Comparison of ENCODE assay signal across 21 mouse cellular contexts in genomic region chr14:76672442-76672841, GRCm38 (mm10).
DNase-seq lines count a peak whose midpoint lies in the region; ATAC-seq and TF ChIP-seq lines count a peak whose summit lies in the region.
"Had no signal": no experiment of that assay in that cellular context is flagged by ENCODE, and none has a peak within 500 bp of the region (broad histone marks: within the 10 kb centered on the region; RNA-seq: fewer than 3 reads in every experiment).

No protein-coding gene starts in this region.

- no peak for DNase-seq in embryonic facial prominence, embryonic 10.5 days (ENCODE audit: low spot score)
- no peak for DNase-seq in liver, embryonic 14.5 days (ENCODE audit: low read depth in 3 of 3, low spot score in 3 of 3)
- DNase-seq in thymus, adult 2 months: no peak
- no peak for DNase-seq in gastrocnemius, adult 8-10 months (ENCODE audit: low spot score in 2 of 2)
- DNase-seq: adrenal gland, postnatal 10 days; cerebellum, adult 11 months; cerebellum, adult 8-10 months; cerebellum, postnatal 14 days; gastrocnemius, adult 2 months; heart, adult 18-20 months; heart, postnatal 10 days; heart, postnatal 4 days had no signal

- H3K36me3 ChIP-seq in embryonic facial prominence, embryonic 10.5 days (replicated peaks): no peaks in the 10 kb centered on the region
- H3K36me3 ChIP-seq in embryonic facial prominence, embryonic 13.5 days: no peaks in the 10 kb centered on the region
- no peaks in the 10 kb centered on the region for H3K36me3 ChIP-seq in liver, embryonic 14.5 days (replicated peaks; ENCODE audit: control insufficient read depth, insufficient read depth, low read depth)
- H3K36me3 ChIP-seq in thymus, adult 2 months (ENCODE audit: control insufficient read depth, insufficient read depth, low read length): no peaks in the 10 kb centered on the region
- H3K36me3 ChIP-seq: embryonic facial prominence, embryonic 15.5 days; forebrain, embryonic 10.5 days; heart, embryonic 10.5 days; hindbrain, embryonic 12.5 days had no signal

- H3K27me3 ChIP-seq in embryonic facial prominence, embryonic 10.5 days (replicated peaks; ENCODE audit: low read depth, poor library complexity, severe bottlenecking): 0 out of 2 replicates have a peak, but pooled peaks cover under 1% of the 10 kb centered on the region
- H3K27me3 ChIP-seq in embryonic facial prominence, embryonic 13.5 days: no peaks in the 10 kb centered on the region
- no peaks in the 10 kb centered on the region for H3K27me3 ChIP-seq in liver, embryonic 14.5 days (ENCODE audit: control insufficient read depth, insufficient read depth, low read length)
- no peaks in the 10 kb centered on the region for H3K27me3 ChIP-seq in thymus, adult 2 months (ENCODE audit: control insufficient read depth, insufficient read depth, low read length)
- H3K27me3 ChIP-seq: embryonic facial prominence, embryonic 15.5 days; hindbrain, embryonic 12.5 days had no signal

- no peak overlapping the region for H3K4me2 ChIP-seq in embryonic facial prominence, embryonic 13.5 days
- H3K4me2 ChIP-seq in liver, embryonic 14.5 days (ENCODE audit: low read depth): peak overlapping the region; percentile 12; the same call in 1 of the 2 replicates
- H3K4me2 ChIP-seq: embryonic facial prominence, embryonic 15.5 days; hindbrain, embryonic 12.5 days had no signal

- TF ChIP-seq EP300 in liver, embryonic 14.5 days (IDR thresholded peaks at IDR 0.05; ENCODE audit: low read depth): peak; percentile 37; the same call in 1 of the 2 replicates

- no peak overlapping the region for H3K9ac ChIP-seq in embryonic facial prominence, embryonic 13.5 days
- no peak overlapping the region for H3K9ac ChIP-seq in liver, embryonic 14.5 days (replicated peaks)
- H3K9ac ChIP-seq: embryonic facial prominence, embryonic 15.5 days; hindbrain, embryonic 12.5 days had no signal

- no peak overlapping the region for H3K4me3 ChIP-seq in embryonic facial prominence, embryonic 10.5 days
- H3K4me3 ChIP-seq in embryonic facial prominence, embryonic 13.5 days: no peak overlapping the region
- H3K4me3 ChIP-seq in liver, embryonic 14.5 days (ENCODE audit: insufficient read depth in 1 of 2, low read depth in 2 of 2, low read length in 2 of 2): no peak overlapping the region
- no peak overlapping the region for H3K4me3 ChIP-seq in thymus, adult 2 months (ENCODE audit: control insufficient read depth, insufficient read depth, low read length)
- H3K4me3 ChIP-seq: embryonic facial prominence, embryonic 15.5 days; erythroblast, embryonic 14.5 days; forebrain, embryonic 10.5 days; gastrocnemius, adult 2 months; heart, embryonic 10.5 days; hindbrain, embryonic 12.5 days had no signal

- H3K27ac ChIP-seq in embryonic facial prominence, embryonic 10.5 days (replicated peaks): peak overlapping the region; percentile 40; the same call in 1 of the 2 replicates
- H3K27ac ChIP-seq in embryonic facial prominence, embryonic 13.5 days: peak overlapping the region; percentile 51
- no peak overlapping the region for H3K27ac ChIP-seq in liver, embryonic 14.5 days
- no peak overlapping the region for H3K27ac ChIP-seq in thymus, adult 2 months (ENCODE audit: control insufficient read depth, insufficient read depth, low read length)
- H3K27ac ChIP-seq: forebrain, embryonic 10.5 days; hindbrain, embryonic 12.5 days had no signal

- no peak for TF ChIP-seq CTCF in liver, embryonic 14.5 days (IDR thresholded peaks at IDR 0.05; ENCODE audit: low read depth)
- no peak for TF ChIP-seq CTCF in thymus, adult 2 months (IDR thresholded peaks at IDR 0.05; ENCODE audit: borderline replicate concordance, control insufficient read depth, extremely low read depth, insufficient read depth, low read length, poor library complexity)

- 73% methylated on average over 2 of the region's 2 CpGs for WGBS in embryonic facial prominence, embryonic 10.5 days
- WGBS in embryonic facial prominence, embryonic 13.5 days: 55% methylated on average over 2 of the region's 2 CpGs
- WGBS in liver, embryonic 14.5 days (ENCODE audit: insufficient replicate concordance): 21% methylated on average over 2 of the region's 2 CpGs
- WGBS in thymus, adult 2 months: 76% methylated on average over 2 of the region's 2 CpGs

- H3K4me1 ChIP-seq in embryonic facial prominence, embryonic 10.5 days: peaks cover 26% of the 10 kb centered on the region
- peaks cover 27% of the 10 kb centered on the region for H3K4me1 ChIP-seq in embryonic facial prominence, embryonic 13.5 days
- peaks cover 12 to 21% of the 10 kb centered on the region in 2 experiments for H3K4me1 ChIP-seq in liver, embryonic 14.5 days (replicated peaks; ENCODE audit: control insufficient read depth in 2 of 2, insufficient read depth in 2 of 2, low read length in 1 of 2)
- peaks cover 30% of the 10 kb centered on the region for H3K4me1 ChIP-seq in thymus, adult 2 months (replicated peaks; ENCODE audit: control insufficient read depth, insufficient read depth, low read length)

- H3K9me3 ChIP-seq in embryonic facial prominence, embryonic 10.5 days: no peaks in the 10 kb centered on the region
- no peaks in the 10 kb centered on the region for H3K9me3 ChIP-seq in embryonic facial prominence, embryonic 13.5 days
- no peaks in the 10 kb centered on the region for H3K9me3 ChIP-seq in liver, embryonic 14.5 days (ENCODE audit: control insufficient read depth, low read length)
- H3K9me3 ChIP-seq: embryonic facial prominence, embryonic 15.5 days; forebrain, embryonic 10.5 days; heart, embryonic 10.5 days; hindbrain, embryonic 12.5 days had no signal

- ATAC-seq in embryonic facial prominence, embryonic 13.5 days (ENCODE audit: insufficient number of reproducible peaks, insufficient read depth, low FRiP score, low TSS enrichment, low read depth): no peak
- ATAC-seq in liver, embryonic 14.5 days (ENCODE audit: insufficient read depth): peak; percentile 64; the same call in 1 of the 2 replicates
- ATAC-seq in megakaryocyte-erythroid progenitor cell, adult 5-6 weeks (replicated peaks; ENCODE audit: low FRiP score, low TSS enrichment, poor library complexity, severe bottlenecking): peak; percentile 41
- ATAC-seq: forebrain, embryonic 14.5 days; hindbrain, embryonic 16.5 days had no signal

- no peak for TF ChIP-seq POLR2A in thymus, adult 2 months (IDR thresholded peaks at IDR 0.05; ENCODE audit: control insufficient read depth, extremely low read depth, insufficient read depth, low read length, poor library complexity)

Comparison
In these comparisons a context has a peak if more than half of its experiments do, and no peak if none do; other contexts are left out.
1. H3K27ac ChIP-seq: peak in embryonic facial prominence, embryonic 10.5 days (single experiment) and embryonic facial prominence, embryonic 13.5 days (single experiment); none in liver, embryonic 14.5 days (single experiment) and thymus, adult 2 months (single experiment).